Mouse (Mus musculus) neural tube, embryonic 11.5 days (tissue): Measurements from ENCODE around the gene Optn. TPM values are rescaled to one million over a fixed set of nuclear protein-coding genes. Genes with fewer than 3 reads are reported as not detected.
"Not testable (repeated sequence)": the region's sequence is repeated elsewhere in the genome, so short reads cannot be mapped to it uniquely, and the experiment has no call there.

Experiments
- ATAC-seq: fragments of 200-750 bp; cut with Nextera tagmentation; 2 replicates; pipeline ENCODE4 v1.8.0; 2017; ENCODE audit warnings: moderate number of reproducible peaks, mild to moderate bottlenecking, moderate TSS enrichment, moderate library complexity; ENCODE audit not compliant: insufficient read depth, low FRiP score, low TSS enrichment
- DNase-seq: peaks from one replicate; pipeline ENCODE4 v3.0.0-alpha.2; 2015; ENCODE audit warnings: low spot score
- H3K27ac ChIP-seq: fragments of 300-500 bp; sonication (generic); 2 replicates; pipeline ENCODE4 v1.5.1; 2014; ENCODE audit warnings: low read depth, mild to moderate bottlenecking, low read length
- H3K27me3 ChIP-seq: fragments of 300-500 bp; sonication (generic); 2 replicates; pipeline ENCODE4 v1.6.1; 2014; ENCODE audit warnings: mild to moderate bottlenecking, low read length, mixed read lengths; ENCODE audit not compliant: control insufficient read depth, insufficient read depth
- H3K36me3 ChIP-seq: fragments of 300-500 bp; sonication (generic); 2 replicates; pipeline ENCODE4 v1.6.1; 2014; ENCODE audit warnings: mild to moderate bottlenecking, low read length, moderate library complexity, mixed read lengths; ENCODE audit not compliant: control insufficient read depth, insufficient read depth
- H3K4me1 ChIP-seq: fragments of 300-500 bp; sonication (generic); 2 replicates; pipeline ENCODE4 v1.6.1; 2014; ENCODE audit warnings: low read length, mixed read lengths; ENCODE audit not compliant: control insufficient read depth, insufficient read depth
- H3K4me2 ChIP-seq: fragments of 300-500 bp; sonication (generic); 2 replicates; pipeline ENCODE4 v1.6.1; 2014; ENCODE audit warnings: low read depth, mild to moderate bottlenecking, moderate library complexity
- H3K4me3 ChIP-seq: fragments of 300-500 bp; sonication (generic); 2 replicates; pipeline ENCODE4 v1.5.1; 2014; ENCODE audit warnings: low read depth, low read length
- H3K9ac ChIP-seq: fragments of 300-500 bp; sonication (generic); 2 replicates; pipeline ENCODE4 v1.6.1; 2014; ENCODE audit warnings: mild to moderate bottlenecking, low read length
- H3K9me3 ChIP-seq: fragments of 300-500 bp; sonication (generic); 2 replicates; pipeline ENCODE4 v1.6.1; 2016; ENCODE audit warnings: low read length; ENCODE audit not compliant: control insufficient read depth
- WGBS: fragments of 180-500 bp; shearing (Covaris S2); extraction: QIAGEN DNeasy Blood & Tissue Kit; methylation state at CpG from one replicate; pipeline ENCODE4 v1.1.7; 2014; 5-methylcytosine and 5-hydroxymethylcytosine counted together
- polyA plus RNA-seq: library from polyadenylated mRNA; unstranded; fragments of >200 nt; fragmentation: Nextera tagmentation; extraction: Ambion mirVana; gene quantifications from 2 replicates; pipeline ENCODE4 v1.2.1, GENCODE M21; 2014

Optn gene
- polyA plus RNA-seq, 1 experiment from 2014 or later: 5.7 TPM

GRCm38 (mm10) chr2:5090385-5090784 lies 26.5 kb upstream of the Optn start:
- not testable (repeated sequence) for H3K9me3 ChIP-seq, H3K4me2 ChIP-seq, H3K9ac ChIP-seq, H3K27me3 ChIP-seq, H3K4me1 ChIP-seq, H3K4me3 ChIP-seq, H3K36me3 ChIP-seq, ATAC-seq, H3K27ac ChIP-seq
- peak; percentile 17 for DNase-seq
- 75% methylated on average over 2 of the region's 4 CpGs for WGBS

- no peak for DNase-seq
- H3K9ac ChIP-seq: no peak overlapping the region
- H3K4me1 ChIP-seq: no peaks in the 10 kb centered on the region
- no peak overlapping the region for H3K4me2 ChIP-seq
- WGBS: 95% methylated on average over 3 of the region's 3 CpGs
- no peak overlapping the region for H3K27ac ChIP-seq
- H3K27me3 ChIP-seq: no peaks in the 10 kb centered on the region
- no peak for ATAC-seq
- no peaks in the 10 kb centered on the region for H3K36me3 ChIP-seq
- H3K9me3 ChIP-seq: no peaks in the 10 kb centered on the region
- H3K4me3 ChIP-seq: no peak overlapping the region
Observed at GRCm38 (mm10) chr2:5087667-5088066, 23.8 kb upstream of the Optn start.

GRCm38 (mm10) chr2:5083739-5084138 lies 19.9 kb upstream of the Optn start:
- DNase-seq (no peak), ATAC-seq (no peak)
- H3K4me3 ChIP-seq: no peak overlapping the region
- no peaks in the 10 kb centered on the region for H3K36me3 ChIP-seq
- no peak overlapping the region for H3K4me2 ChIP-seq
- no peak overlapping the region for H3K9ac ChIP-seq
- no peaks in the 10 kb centered on the region for H3K9me3 ChIP-seq
- H3K27me3 ChIP-seq: no peaks in the 10 kb centered on the region
- no peaks in the 10 kb centered on the region for H3K4me1 ChIP-seq
- H3K27ac ChIP-seq: no peak overlapping the region
- WGBS: 95% methylated on average over 7 of the region's 7 CpGs

GRCm38 (mm10) chr2:5080053-5080787 lies 16.4 kb upstream of the Optn start:
- ATAC-seq: no peak
- no peaks in the 10 kb centered on the region for H3K27me3 ChIP-seq
- 4% methylated on average over 14 of the region's 14 CpGs for WGBS
- no peak overlapping the region for H3K27ac ChIP-seq
- H3K4me1 ChIP-seq: no peaks in the 10 kb centered on the region
- peak; percentile 57 for DNase-seq
- peak overlapping the region; percentile 32; the same call in 1 of the 2 replicates for H3K9ac ChIP-seq
- peak overlapping the region; percentile 33 for H3K4me2 ChIP-seq
- H3K36me3 ChIP-seq: no peaks in the 10 kb centered on the region
- peak overlapping the region; percentile 11; the same call in 1 of the 2 replicates for H3K4me3 ChIP-seq
- H3K9me3 ChIP-seq: no peaks in the 10 kb centered on the region

- WGBS: 74% methylated on average over 2 of the region's 2 CpGs
- H3K4me2 ChIP-seq: no peak overlapping the region
- no peak overlapping the region for H3K9ac ChIP-seq
- H3K4me3 ChIP-seq: no peak overlapping the region
- no peaks in the 10 kb centered on the region for H3K9me3 ChIP-seq
- H3K4me1 ChIP-seq: no peaks in the 10 kb centered on the region
- ATAC-seq (no peak), DNase-seq (no peak)
- H3K27ac ChIP-seq: no peak overlapping the region
- no peaks in the 10 kb centered on the region for H3K27me3 ChIP-seq
- H3K36me3 ChIP-seq: no peaks in the 10 kb centered on the region
Observed at GRCm38 (mm10) chr2:5077937-5078336, 14.1 kb upstream of the Optn start.

GRCm38 (mm10) chr2:5077490-5077889 lies 13.6 kb upstream of the Optn start:
- H3K27me3 ChIP-seq: no peaks in the 10 kb centered on the region
- H3K27ac ChIP-seq: no peak overlapping the region
- H3K9me3 ChIP-seq: no peaks in the 10 kb centered on the region
- no peak overlapping the region for H3K4me3 ChIP-seq
- H3K4me2 ChIP-seq: no peak overlapping the region
- WGBS: 81% methylated on average over 2 of the region's 2 CpGs
- no peaks in the 10 kb centered on the region for H3K4me1 ChIP-seq
- no peak overlapping the region for H3K9ac ChIP-seq
- no peaks in the 10 kb centered on the region for H3K36me3 ChIP-seq
- ATAC-seq (no peak), DNase-seq (no peak)

- Histone ChIP-seq H3K36me3 (no peaks in the 10 kb centered on the region), H3K27ac (no peak overlapping the region), H3K9me3 (no peaks in the 10 kb centered on the region), H3K9ac (no peak overlapping the region), H3K4me1 (no peaks in the 10 kb centered on the region), H3K27me3 (no peaks in the 10 kb centered on the region), H3K4me2 (no peak overlapping the region), H3K4me3 (no peak overlapping the region)
- DNase-seq (no peak), ATAC-seq (no peak)
Observed at GRCm38 (mm10) chr2:5075856-5076255, 12.0 kb upstream of the Optn start.

- 71% methylated on average over 2 of the region's 2 CpGs for WGBS
- H3K4me3 ChIP-seq: no peak overlapping the region
- H3K4me2 ChIP-seq: no peak overlapping the region
- H3K27me3 ChIP-seq: no peaks in the 10 kb centered on the region
- H3K27ac ChIP-seq: no peak overlapping the region
- ATAC-seq: no peak
- no peaks in the 10 kb centered on the region for H3K9me3 ChIP-seq
- H3K9ac ChIP-seq: no peak overlapping the region
- no peaks in the 10 kb centered on the region for H3K36me3 ChIP-seq
- no peak for DNase-seq
- H3K4me1 ChIP-seq: no peaks in the 10 kb centered on the region
Observed at GRCm38 (mm10) chr2:5075432-5075831, 11.6 kb upstream of the Optn start.

- Histone ChIP-seq H3K9ac (no peak overlapping the region), H3K27me3 (no peaks in the 10 kb centered on the region), H3K36me3 (no peaks in the 10 kb centered on the region), H3K4me1 (no peaks in the 10 kb centered on the region), H3K9me3 (no peaks in the 10 kb centered on the region), H3K27ac (no peak overlapping the region), H3K4me3 (no peak overlapping the region), H3K4me2 (no peak overlapping the region)
- WGBS: 96% methylated on average over 3 of the region's 3 CpGs
- ATAC-seq (no peak), DNase-seq (no peak)
Observed at GRCm38 (mm10) chr2:5073785-5074184, 9.9 kb upstream of the Optn start.
